Mouse (Mus musculus): ENCODE data around the gene Rac1. TPM values are rescaled to one million over a fixed set of nuclear protein-coding genes. Genes with fewer than 3 reads are reported as not detected.
"Not testable (repeated sequence)": the region's sequence is repeated elsewhere in the genome, so short reads cannot be mapped to it uniquely, and the experiment has no call there.

Gene Rac1
- polyA plus RNA-seq, 1 experiment from 2014 or later: 554 TPM

GRCm38 (mm10) chr5:143505056-143505455 is 22.8 kb downstream of the Rac1 start:
- DNase-seq (ENCODE audit: low spot score): no peak

DNA sequence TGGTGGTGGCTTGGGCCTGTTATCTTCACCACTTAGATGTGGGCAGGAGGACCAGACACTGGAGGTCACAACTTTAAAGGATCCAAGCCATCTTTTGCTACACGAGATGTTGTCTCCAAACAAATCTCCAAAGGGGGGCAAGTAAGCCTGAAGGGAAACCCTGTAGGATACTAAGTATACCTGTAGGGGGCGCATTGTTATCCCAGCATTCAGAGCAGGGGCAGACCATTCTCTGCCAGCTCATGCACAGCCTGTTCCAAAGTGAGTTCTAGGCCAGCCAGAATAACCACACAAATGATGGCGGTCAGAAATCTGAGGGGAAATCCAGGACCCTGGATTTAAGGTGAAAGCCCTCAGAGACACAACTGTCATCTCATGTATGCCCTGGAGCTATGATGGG is 23.4 kb downstream of the Rac1 start:
- WGBS: 75% methylated on average over 3 of the region's 3 CpGs
- no peak for ATAC-seq (ENCODE audit: insufficient number of reproducible peaks, low FRiP score, low TSS enrichment, low read depth)
- Histone ChIP-seq H3K36me3 (ENCODE audit: control insufficient read depth, insufficient read depth, low read length) (peaks cover 17% of the 10 kb centered on the region), H3K4me1 (ENCODE audit: control insufficient read depth, insufficient read depth, low read length) (no peaks in the 10 kb centered on the region), H3K27ac (replicated peaks; ENCODE audit: low read depth, low read length) (no peak overlapping the region), H3K27me3 (ENCODE audit: control insufficient read depth, insufficient read depth, low read length) (no peaks in the 10 kb centered on the region), H3K4me3 (ENCODE audit: low read depth, low read length) (no peak overlapping the region), H3K9me3 (ENCODE audit: control insufficient read depth, low read length) (no peaks in the 10 kb centered on the region), H3K4me2 (ENCODE audit: low read depth, severe bottlenecking) (no peak overlapping the region), H3K9ac (ENCODE audit: low read length) (no peak overlapping the region)
- peak; percentile 37 for DNase-seq (ENCODE audit: low spot score)

More at GRCm38 (mm10) chr5:143505056-143505455, 22.8 kb downstream of the Rac1 start:
- H3K9ac ChIP-seq (ENCODE audit: low read length): no peak overlapping the region
- no peaks in the 10 kb centered on the region for H3K4me1 ChIP-seq (ENCODE audit: control insufficient read depth, insufficient read depth, low read length)
- H3K4me3 ChIP-seq (ENCODE audit: low read depth, low read length): no peak overlapping the region
- no peak overlapping the region for H3K27ac ChIP-seq (replicated peaks; ENCODE audit: low read depth, low read length)
- ATAC-seq (ENCODE audit: insufficient number of reproducible peaks, low FRiP score, low TSS enrichment, low read depth): no peak
- H3K9me3 ChIP-seq (ENCODE audit: control insufficient read depth, low read length): no peaks in the 10 kb centered on the region
- H3K27me3 ChIP-seq (ENCODE audit: control insufficient read depth, insufficient read depth, low read length): no peaks in the 10 kb centered on the region
- H3K4me2 ChIP-seq (ENCODE audit: low read depth, severe bottlenecking): no peak overlapping the region
- peaks cover 19% of the 10 kb centered on the region for H3K36me3 ChIP-seq (ENCODE audit: control insufficient read depth, insufficient read depth, low read length)
- WGBS: 93% methylated on average over 8 of the region's 8 CpGs

DNA sequence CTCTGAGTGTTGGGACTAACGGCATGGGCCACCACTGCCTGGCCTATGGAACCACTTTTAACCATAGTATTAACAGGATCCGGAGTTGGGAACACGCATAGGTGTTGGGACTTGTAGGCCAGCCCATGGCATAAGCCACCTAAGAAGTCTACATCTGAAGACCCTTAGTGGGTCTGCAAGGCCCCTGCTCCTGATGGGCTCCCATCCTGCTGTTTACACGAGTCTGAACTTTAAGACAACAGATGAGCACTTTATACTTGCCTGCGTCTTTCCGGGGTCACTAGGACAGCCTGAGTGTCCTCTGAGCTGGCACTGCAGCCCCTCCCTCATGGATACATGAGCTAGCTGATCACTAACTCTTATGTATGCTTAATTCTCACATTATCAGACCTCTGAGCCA is 24.1 kb downstream of the Rac1 start:
- ATAC-seq (ENCODE audit: insufficient number of reproducible peaks, low FRiP score, low TSS enrichment, low read depth): no peak
- no peaks in the 10 kb centered on the region for H3K4me1 ChIP-seq (ENCODE audit: control insufficient read depth, insufficient read depth, low read length)
- H3K27ac ChIP-seq (replicated peaks; ENCODE audit: low read depth, low read length): no peak overlapping the region
- 95% methylated on average over 6 of the region's 6 CpGs for WGBS
- H3K27me3 ChIP-seq (ENCODE audit: control insufficient read depth, insufficient read depth, low read length): no peaks in the 10 kb centered on the region
- no peak overlapping the region for H3K4me2 ChIP-seq (ENCODE audit: low read depth, severe bottlenecking)
- H3K4me3 ChIP-seq (ENCODE audit: low read depth, low read length): no peak overlapping the region
- no peak overlapping the region for H3K9ac ChIP-seq (ENCODE audit: low read length)
- DNase-seq (ENCODE audit: low spot score): no peak
- peaks cover 17% of the 10 kb centered on the region for H3K36me3 ChIP-seq (ENCODE audit: control insufficient read depth, insufficient read depth, low read length)
- H3K9me3 ChIP-seq (ENCODE audit: control insufficient read depth, low read length): no peaks in the 10 kb centered on the region

DNA sequence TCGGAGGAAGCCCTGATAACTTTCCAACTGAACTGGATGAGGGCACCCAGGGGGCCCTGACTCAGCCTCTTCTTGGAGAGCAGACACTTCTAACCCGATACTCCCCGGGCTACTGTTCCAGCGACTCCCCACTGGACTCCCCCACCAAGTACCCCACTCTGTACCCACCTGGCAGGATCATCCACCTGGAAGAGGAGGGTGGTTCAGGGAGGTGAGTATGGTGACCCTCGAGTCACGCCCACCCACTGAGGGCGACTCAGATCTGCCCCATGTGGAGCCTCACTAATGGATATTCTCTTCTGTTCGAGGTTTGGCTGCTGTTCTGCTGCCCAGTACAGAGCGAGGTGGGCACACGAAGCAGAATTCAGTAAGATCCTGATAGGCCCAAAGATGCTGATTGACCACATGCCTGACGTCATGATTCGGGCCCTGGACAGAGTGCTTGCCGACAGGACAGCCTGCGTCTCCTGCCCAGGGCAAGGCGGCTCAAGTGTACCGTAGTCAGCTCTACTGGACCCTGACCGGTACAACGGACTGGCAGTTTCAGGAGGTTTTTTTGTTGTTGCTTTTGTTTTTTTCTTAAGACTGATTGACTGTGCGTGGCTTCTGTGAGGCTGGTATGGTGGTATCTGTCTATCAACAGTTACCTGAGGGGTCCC is 24.8 kb downstream of the Rac1 start:
- DNase-seq (ENCODE audit: low spot score) (no peak), ATAC-seq (ENCODE audit: insufficient number of reproducible peaks, low FRiP score, low TSS enrichment, low read depth) (no peak)
- Histone ChIP-seq H3K36me3 (ENCODE audit: control insufficient read depth, insufficient read depth, low read length) (peaks cover 11% of the 10 kb centered on the region), H3K4me3 (ENCODE audit: low read depth, low read length) (no peak overlapping the region), H3K4me2 (ENCODE audit: low read depth, severe bottlenecking) (no peak overlapping the region), H3K4me1 (ENCODE audit: control insufficient read depth, insufficient read depth, low read length) (no peaks in the 10 kb centered on the region), H3K27me3 (ENCODE audit: control insufficient read depth, insufficient read depth, low read length) (no peaks in the 10 kb centered on the region), H3K9ac (ENCODE audit: low read length) (no peak overlapping the region), H3K27ac (replicated peaks; ENCODE audit: low read depth, low read length) (no peak overlapping the region), H3K9me3 (ENCODE audit: control insufficient read depth, low read length) (no peaks in the 10 kb centered on the region)
- WGBS: 92% methylated on average over 19 of the region's 19 CpGs

GRCm38 (mm10) chr5:143501649-143502048 is 26.2 kb downstream of the Rac1 start:
- 87% methylated on average over 2 of the region's 2 CpGs for WGBS
- H3K36me3 ChIP-seq (ENCODE audit: control insufficient read depth, insufficient read depth, low read length): peaks cover 7% of the 10 kb centered on the region; the same call in 1 of the 2 replicates

GRCm38 (mm10) chr5:143501140-143501539 is 26.7 kb downstream of the Rac1 start:
- ATAC-seq (ENCODE audit: insufficient number of reproducible peaks, low FRiP score, low TSS enrichment, low read depth) (no peak), DNase-seq (ENCODE audit: low spot score) (no peak)
- Histone ChIP-seq H3K4me2 (ENCODE audit: low read depth, severe bottlenecking) (no peak overlapping the region), H3K4me3 (ENCODE audit: low read depth, low read length) (no peak overlapping the region), H3K9me3 (ENCODE audit: control insufficient read depth, low read length) (no peaks in the 10 kb centered on the region), H3K4me1 (ENCODE audit: control insufficient read depth, insufficient read depth, low read length) (no peaks in the 10 kb centered on the region), H3K27me3 (ENCODE audit: control insufficient read depth, insufficient read depth, low read length) (no peaks in the 10 kb centered on the region), H3K36me3 (ENCODE audit: control insufficient read depth, insufficient read depth, low read length) (peaks cover 7% of the 10 kb centered on the region; the same call in 1 of the 2 replicates), H3K9ac (ENCODE audit: low read length) (no peak overlapping the region), H3K27ac (replicated peaks; ENCODE audit: low read depth, low read length) (no peak overlapping the region)
- 93% methylated on average over 8 of the region's 8 CpGs for WGBS

More at GRCm38 (mm10) chr5:143501649-143502048, 26.2 kb downstream of the Rac1 start:
- DNase-seq (ENCODE audit: low spot score) (no peak), ATAC-seq (ENCODE audit: insufficient number of reproducible peaks, low FRiP score, low TSS enrichment, low read depth) (no peak)
- H3K9me3 ChIP-seq (ENCODE audit: control insufficient read depth, low read length): no peaks in the 10 kb centered on the region
- no peaks in the 10 kb centered on the region for H3K27me3 ChIP-seq (ENCODE audit: control insufficient read depth, insufficient read depth, low read length)
- no peak overlapping the region for H3K27ac ChIP-seq (replicated peaks; ENCODE audit: low read depth, low read length)
- H3K4me1 ChIP-seq (ENCODE audit: control insufficient read depth, insufficient read depth, low read length): no peaks in the 10 kb centered on the region
- H3K4me2 ChIP-seq (ENCODE audit: low read depth, severe bottlenecking): no peak overlapping the region
- H3K4me3 ChIP-seq (ENCODE audit: low read depth, low read length): no peak overlapping the region
- H3K9ac ChIP-seq (ENCODE audit: low read length): no peak overlapping the region

DNA sequence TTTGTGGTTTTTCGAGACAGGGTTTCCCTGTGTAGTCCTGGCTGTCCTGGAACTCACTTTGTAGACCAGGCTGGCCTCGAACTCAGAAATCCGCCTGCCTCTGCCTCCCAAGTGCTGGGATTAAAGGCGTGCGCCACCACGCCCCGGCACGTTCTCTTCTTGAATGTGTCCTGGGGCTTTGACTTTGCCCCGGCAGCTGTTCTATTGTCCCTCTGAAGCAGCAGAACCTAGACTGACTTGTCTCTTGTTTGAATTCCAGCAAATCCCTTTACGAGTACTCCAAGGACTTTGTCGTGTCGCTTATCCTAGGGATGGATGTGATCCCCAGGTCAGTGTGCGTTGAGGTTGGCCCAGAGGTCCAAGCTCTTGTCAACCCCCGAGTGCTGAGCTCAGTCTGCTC is 27.1 kb downstream of the Rac1 start:
- not testable (repeated sequence) for H3K27ac ChIP-seq (replicated peaks; ENCODE audit: low read depth, low read length); H3K36me3 ChIP-seq (ENCODE audit: control insufficient read depth, insufficient read depth, low read length); H3K9ac ChIP-seq (ENCODE audit: low read length); H3K4me2 ChIP-seq (ENCODE audit: low read depth, severe bottlenecking); H3K27me3 ChIP-seq (ENCODE audit: control insufficient read depth, insufficient read depth, low read length); H3K9me3 ChIP-seq (ENCODE audit: control insufficient read depth, low read length); DNase-seq (ENCODE audit: low spot score); H3K4me3 ChIP-seq (ENCODE audit: low read depth, low read length); ATAC-seq (ENCODE audit: insufficient number of reproducible peaks, low FRiP score, low TSS enrichment, low read depth); H3K4me1 ChIP-seq (ENCODE audit: control insufficient read depth, insufficient read depth, low read length)
- 94% methylated on average over 14 of the region's 14 CpGs for WGBS

GRCm38 (mm10) chr5:143499686-143500085 is 28.1 kb downstream of the Rac1 start:
- H3K36me3 ChIP-seq (ENCODE audit: control insufficient read depth, insufficient read depth, low read length): peaks cover 7% of the 10 kb centered on the region; the same call in 1 of the 2 replicates
- H3K4me2 ChIP-seq (ENCODE audit: low read depth, severe bottlenecking): no peak overlapping the region
- no peak for DNase-seq (ENCODE audit: low spot score)
- no peaks in the 10 kb centered on the region for H3K9me3 ChIP-seq (ENCODE audit: control insufficient read depth, low read length)
- ATAC-seq (ENCODE audit: insufficient number of reproducible peaks, low FRiP score, low TSS enrichment, low read depth): no peak
- no peak overlapping the region for H3K9ac ChIP-seq (ENCODE audit: low read length)
- no peak overlapping the region for H3K27ac ChIP-seq (replicated peaks; ENCODE audit: low read depth, low read length)
- no peaks in the 10 kb centered on the region for H3K27me3 ChIP-seq (ENCODE audit: control insufficient read depth, insufficient read depth, low read length)
- H3K4me3 ChIP-seq (ENCODE audit: low read depth, low read length): no peak overlapping the region
- 92% methylated on average over 4 of the region's 4 CpGs for WGBS
- no peaks in the 10 kb centered on the region for H3K4me1 ChIP-seq (ENCODE audit: control insufficient read depth, insufficient read depth, low read length)

GRCm38 (mm10) chr5:143499197-143499596 is 28.6 kb downstream of the Rac1 start:
- Histone ChIP-seq H3K4me2 (ENCODE audit: low read depth, severe bottlenecking) (no peak overlapping the region), H3K27me3 (ENCODE audit: control insufficient read depth, insufficient read depth, low read length) (no peaks in the 10 kb centered on the region), H3K4me3 (ENCODE audit: low read depth, low read length) (no peak overlapping the region), H3K36me3 (ENCODE audit: control insufficient read depth, insufficient read depth, low read length) (peaks cover 7% of the 10 kb centered on the region; the same call in 1 of the 2 replicates), H3K9ac (ENCODE audit: low read length) (no peak overlapping the region), H3K9me3 (ENCODE audit: control insufficient read depth, low read length) (no peaks in the 10 kb centered on the region), H3K4me1 (ENCODE audit: control insufficient read depth, insufficient read depth, low read length) (no peaks in the 10 kb centered on the region), H3K27ac (replicated peaks; ENCODE audit: low read depth, low read length) (no peak overlapping the region)
- WGBS: 94% methylated on average over 7 of the region's 7 CpGs
- ATAC-seq (ENCODE audit: insufficient number of reproducible peaks, low FRiP score, low TSS enrichment, low read depth) (no peak), DNase-seq (ENCODE audit: low spot score) (no peak)
